Mouse (Mus musculus) ovary, postnatal 36 days (tissue): ENCODE results near the gene Adgrd1.

Experiments used
- DNase-seq: peaks from one replicate; pipeline ENCODE4 v3.0.0; 2022; ENCODE audit warnings: low spot score, mixed read lengths

Gene Adgrd1

GRCm38 (mm10) chr5:129196971-129197519 is 100.5 kb downstream of the Adgrd1 start:
- DNase-seq, result no peak

GRCm38 (mm10) chr5:129200132-129200531 is 103.6 kb downstream of the Adgrd1 start:
- DNase-seq, result peak; percentile 7

DNA sequence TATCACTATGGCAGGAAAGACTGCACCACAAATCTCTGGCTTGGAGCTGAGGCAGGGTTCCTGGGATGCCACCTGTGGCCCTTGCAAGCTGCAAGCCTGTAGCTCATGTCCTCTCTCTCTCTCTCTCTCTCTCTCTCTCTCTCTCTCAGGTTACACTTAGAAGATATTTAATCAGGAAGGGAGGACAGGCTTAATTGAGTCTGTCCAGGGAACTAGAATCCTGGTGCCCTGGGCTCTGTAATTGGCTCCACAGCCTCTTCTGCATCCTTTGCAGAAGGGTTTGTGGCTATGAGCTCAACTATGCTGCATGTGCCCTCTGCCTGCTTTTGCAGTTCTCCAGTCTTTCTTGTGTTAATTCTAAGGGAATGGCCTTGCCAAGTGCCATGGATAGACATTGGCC is 111.7 kb downstream of the Adgrd1 start:
- DNase-seq, result no peak

GRCm38 (mm10) chr5:129208845-129209244 is 112.3 kb downstream of the Adgrd1 start:
- DNase-seq, result no peak

DNA sequence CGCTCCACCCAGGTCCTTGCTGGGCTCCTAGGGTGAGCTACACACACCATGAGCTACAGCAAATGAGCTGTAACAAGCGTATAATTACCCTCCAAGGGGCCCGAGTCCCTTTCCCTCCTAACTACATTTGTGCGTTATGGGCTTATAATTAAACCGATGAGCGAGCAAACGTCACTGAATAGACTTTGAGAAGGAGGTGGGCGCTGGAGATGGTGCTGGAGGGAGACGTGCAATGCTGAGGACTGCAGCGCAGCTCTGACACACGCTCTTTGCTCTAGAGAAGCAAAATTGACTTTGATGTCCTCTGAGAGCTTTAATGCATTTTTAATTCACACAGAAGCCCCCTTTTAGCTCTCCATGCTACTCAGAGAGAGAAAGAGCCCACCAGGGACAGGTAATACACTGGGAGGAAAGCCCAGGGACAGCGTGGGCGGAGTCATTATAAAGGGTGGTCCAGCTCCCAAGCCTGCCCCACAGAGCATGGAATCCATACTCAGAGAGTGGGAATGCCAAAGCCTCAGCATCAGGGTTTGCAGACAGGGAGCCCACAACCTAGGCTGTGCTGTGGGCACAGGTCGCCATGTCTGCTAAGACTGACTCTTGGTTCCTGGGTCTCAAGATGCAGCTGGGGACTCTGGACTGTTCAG is 115.0 kb downstream of the Adgrd1 start:
- no peak for DNase-seq

GRCm38 (mm10) chr5:129214023-129214422 is 117.5 kb downstream of the Adgrd1 start:
- DNase-seq, result no peak

DNA sequence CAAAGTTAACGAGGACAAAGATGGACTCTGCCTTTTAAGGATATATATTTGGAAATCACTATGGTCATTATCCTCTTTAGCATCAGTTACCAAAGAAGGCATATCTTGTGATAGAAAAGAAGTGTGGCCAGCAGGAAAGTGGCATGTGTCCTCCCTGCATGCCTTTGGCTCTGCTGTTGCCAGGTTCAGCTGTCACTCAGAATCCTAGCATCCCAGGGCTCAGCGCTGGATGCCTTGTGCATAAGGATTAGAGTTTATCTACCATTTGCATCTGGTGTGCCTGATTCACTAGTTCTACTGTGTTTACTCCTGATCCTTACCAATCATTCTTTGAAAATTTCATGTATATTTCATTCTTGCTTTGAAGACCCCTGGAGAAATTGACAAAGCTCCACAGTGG is 119.5 kb downstream of the Adgrd1 start:
- no peak for DNase-seq

DNA sequence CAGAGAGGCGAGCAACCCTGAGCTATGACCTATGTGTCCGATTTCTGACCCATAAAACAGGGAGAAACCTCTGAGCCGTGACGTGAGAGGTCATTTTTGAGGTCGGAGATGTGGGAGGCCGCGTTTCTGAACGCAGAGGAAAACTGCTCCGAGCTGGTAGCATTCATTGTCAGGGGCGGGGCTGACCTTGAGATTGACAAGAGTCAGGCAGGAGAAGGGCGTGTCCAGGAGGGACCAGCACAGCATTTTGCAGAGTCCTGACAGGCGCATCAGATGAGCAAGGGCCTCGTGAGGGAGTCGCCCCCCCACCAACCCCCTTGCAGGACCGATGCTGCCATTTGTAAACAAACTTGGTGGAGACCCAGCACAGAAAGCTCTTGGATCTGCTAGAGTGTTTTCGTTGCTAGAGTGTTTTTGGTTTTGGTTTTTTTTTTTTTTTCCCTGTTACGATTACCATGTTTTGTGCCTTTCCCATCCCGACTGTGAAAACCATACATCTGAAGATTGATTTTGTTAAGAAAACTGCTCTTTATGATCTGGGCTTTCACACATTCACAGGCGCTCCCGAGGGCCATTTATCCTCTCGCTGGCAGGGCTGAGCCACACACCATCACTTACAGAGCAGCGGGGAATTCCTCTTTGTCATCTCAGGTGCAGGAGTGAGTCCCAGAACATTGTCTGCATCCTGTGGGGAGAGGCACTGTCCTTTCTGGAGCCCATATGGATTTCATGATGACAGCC is 121.1 kb downstream of the Adgrd1 start:
- DNase-seq, result peak; percentile 13

GRCm38 (mm10) chr5:129218222-129218505 is 121.6 kb downstream of the Adgrd1 start:
- DNase-seq, result no peak

DNA sequence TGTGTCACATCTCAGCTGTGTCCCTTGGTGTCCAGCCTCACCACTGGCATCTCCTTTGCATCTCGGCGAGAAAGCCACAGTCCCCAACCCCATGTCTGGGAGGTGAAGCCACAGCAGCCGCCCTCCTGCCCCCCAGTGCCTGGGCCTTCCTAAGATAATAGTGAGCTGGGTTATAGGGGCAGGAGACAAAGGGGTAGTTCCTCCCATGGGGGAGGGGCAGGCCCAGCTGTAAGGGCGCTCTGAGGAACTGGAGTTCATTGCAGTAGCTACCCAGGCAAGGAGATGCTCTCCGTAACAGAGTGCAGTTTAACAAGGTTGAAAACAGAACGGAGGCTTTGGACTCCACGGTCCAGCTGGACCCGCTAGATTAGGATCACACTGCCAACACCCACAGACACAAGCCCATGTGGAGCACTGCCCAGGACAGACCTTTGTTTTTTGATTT is 122.0 kb downstream of the Adgrd1 start:
- DNase-seq, result no peak

- DNase-seq, result no peak
Observed at GRCm38 (mm10) chr5:129219178-129219760, 122.7 kb downstream of the Adgrd1 start.

DNA sequence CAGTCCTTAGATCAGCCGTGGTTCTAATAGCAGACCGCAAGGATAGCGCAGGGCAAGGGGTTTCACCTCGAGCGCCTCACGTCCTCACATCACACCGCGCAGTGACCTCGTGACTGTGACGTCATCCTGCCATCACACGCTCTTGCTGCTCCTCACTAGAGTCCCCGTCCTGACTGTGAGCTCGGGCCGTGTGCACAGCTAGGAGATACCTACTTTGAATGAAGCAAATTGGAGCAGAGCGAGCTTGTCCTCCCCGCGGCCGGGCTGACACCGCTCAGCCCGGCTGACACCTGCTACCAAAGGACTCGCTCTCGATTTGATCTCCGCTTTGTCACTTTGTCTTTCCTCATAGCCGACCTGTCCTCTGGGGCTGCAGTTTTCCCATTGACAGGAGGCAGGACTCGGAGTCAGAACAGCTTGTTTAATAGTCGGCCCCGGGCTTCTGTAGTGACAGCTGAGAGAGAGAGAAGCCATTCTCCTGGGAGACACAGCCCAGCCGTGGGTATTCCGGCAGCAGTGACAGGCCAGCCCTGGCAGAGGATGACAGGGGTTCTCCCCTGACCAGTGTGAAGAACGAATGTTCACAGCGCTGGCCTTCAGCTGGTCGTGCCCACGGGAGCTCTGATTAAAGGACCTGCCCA is 129.4 kb downstream of the Adgrd1 start:
- DNase-seq, result no peak

- DNase-seq, result no peak
Observed at GRCm38 (mm10) chr5:129228171-129228570, 131.6 kb downstream of the Adgrd1 start.

DNA sequence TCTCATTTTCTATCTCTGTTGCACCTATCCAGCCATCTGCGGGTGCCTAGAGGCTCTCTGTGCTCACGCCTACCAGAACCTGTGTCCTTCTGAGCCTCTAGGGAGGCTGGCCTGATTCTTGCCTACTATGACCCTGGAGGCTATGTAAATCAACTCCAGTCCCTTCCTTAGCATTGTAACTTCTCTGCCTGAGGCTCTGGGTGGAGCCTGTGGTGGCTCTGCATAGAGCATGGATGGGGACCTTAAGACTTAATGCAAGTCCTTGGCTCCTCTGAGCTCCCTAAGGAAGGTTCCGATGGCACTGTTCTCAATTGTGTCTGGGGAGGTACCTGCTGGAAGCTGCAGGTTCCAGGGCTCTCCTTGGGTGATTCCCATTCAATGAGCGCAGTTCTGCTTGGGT is 136.8 kb downstream of the Adgrd1 start:
- DNase-seq, result no peak

- no peak for DNase-seq
Observed at GRCm38 (mm10) chr5:129233881-129234432, 137.4 kb downstream of the Adgrd1 start.

- no peak for DNase-seq
Observed at GRCm38 (mm10) chr5:129236366-129236765, 139.8 kb downstream of the Adgrd1 start.

DNA sequence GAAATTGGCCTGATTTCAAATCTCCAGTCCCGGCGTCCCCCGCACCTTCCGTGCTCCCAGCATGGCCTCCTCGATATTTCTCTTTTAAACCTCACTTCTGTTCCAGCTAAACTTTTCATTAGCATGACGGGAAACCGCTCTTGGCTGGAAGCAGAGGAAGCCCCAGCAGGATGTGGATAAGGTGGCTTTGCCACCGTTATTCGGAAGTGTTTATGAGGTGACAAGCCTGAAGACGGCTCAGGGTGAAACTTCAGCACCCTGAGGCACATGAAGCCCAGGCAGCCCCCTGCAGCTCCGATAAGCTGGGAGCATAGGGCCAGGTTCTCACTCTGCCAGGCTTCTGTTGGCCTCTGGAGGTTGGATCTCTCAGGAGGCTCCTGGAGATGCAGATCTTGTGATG is 145.3 kb downstream of the Adgrd1 start:
- no peak for DNase-seq

DNA sequence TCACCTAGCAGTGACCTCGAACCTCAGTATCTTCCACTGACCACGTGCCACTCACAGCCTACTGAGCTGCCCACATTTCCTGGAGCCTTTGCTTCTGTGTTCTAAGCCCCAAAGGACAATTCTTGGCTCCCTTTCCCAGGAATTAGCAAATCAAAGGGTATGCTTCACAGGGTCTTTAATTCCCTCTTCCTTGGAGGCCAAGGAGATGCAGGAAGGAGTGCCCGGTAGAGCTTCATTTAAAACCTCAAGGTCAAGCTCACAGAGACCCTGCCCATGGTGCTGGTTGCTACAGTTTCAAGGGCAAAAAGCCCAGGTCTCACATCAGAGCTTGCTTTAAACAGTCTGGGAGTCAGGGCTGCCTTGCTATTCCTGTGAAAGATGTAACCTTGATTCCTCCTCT is 145.7 kb downstream of the Adgrd1 start:
- no peak for DNase-seq

GRCm38 (mm10) chr5:129243120-129243519 is 146.6 kb downstream of the Adgrd1 start:
- DNase-seq, result no peak

- no peak for DNase-seq
Observed at GRCm38 (mm10) chr5:129244392-129244791, 147.8 kb downstream of the Adgrd1 start.

- no peak for DNase-seq
Observed at GRCm38 (mm10) chr5:129249080-129249479, 152.5 kb downstream of the Adgrd1 start.
